Comparison of ENCODE assay signal across 19 mouse cellular contexts in genomic region chr5:5240121-5240520, GRCm38 (mm10).
"Had no signal": no experiment of that assay in that cellular context is flagged by ENCODE, and none has a peak within 500 bp of the region (broad histone marks: within the 10 kb centered on the region; RNA-seq: fewer than 3 reads in every experiment).

No protein-coding gene starts in this region.

- H3K27ac ChIP-seq: liver, embryonic 13.5 days; liver, embryonic 15.5 days; lung, embryonic 15.5 days; macrophage; midbrain, embryonic 13.5 days; neural tube, embryonic 13.5 days had no signal

- H3K9me3 ChIP-seq: liver, embryonic 15.5 days; lung, embryonic 15.5 days had no signal

- H3K9ac ChIP-seq: liver, embryonic 13.5 days; liver, embryonic 15.5 days; liver, postnatal 0 days; lung, embryonic 15.5 days; midbrain, embryonic 13.5 days; neural tube, embryonic 13.5 days had no signal

- DNase-seq: liver, embryonic 13.5 days; liver, postnatal 0 days; lung, adult 2 months; lung, postnatal 14 days; lung, postnatal 36 days; right cerebral cortex, postnatal 14 days; right cerebral cortex, postnatal 4 days; spleen, adult 18-20 months; thymus, adult 18-20 months; thymus, postnatal 14 days; thymus, postnatal 36 days had no signal

- H3K4me3 ChIP-seq: liver, embryonic 13.5 days; liver, embryonic 15.5 days; lung, embryonic 15.5 days; megakaryocyte, embryonic 14.5 days; midbrain, embryonic 13.5 days; neural tube, embryonic 13.5 days had no signal

- H3K4me1 ChIP-seq: liver, embryonic 13.5 days; liver, embryonic 15.5 days; lung, embryonic 15.5 days; megakaryocyte, embryonic 14.5 days; midbrain, embryonic 13.5 days; neural tube, embryonic 13.5 days had no signal

- ATAC-seq: liver, postnatal 0 days; lung, postnatal 0 days; midbrain, embryonic 13.5 days had no signal

- H3K27me3 ChIP-seq: liver, embryonic 13.5 days; liver, embryonic 15.5 days; lung, embryonic 15.5 days; megakaryocyte, embryonic 14.5 days; midbrain, embryonic 13.5 days; neural tube, embryonic 13.5 days had no signal

- H3K36me3 ChIP-seq: liver, embryonic 13.5 days; liver, embryonic 15.5 days had no signal

- H3K4me2 ChIP-seq: liver, embryonic 13.5 days; liver, embryonic 15.5 days; lung, embryonic 15.5 days; midbrain, embryonic 11.5 days; midbrain, embryonic 13.5 days; neural tube, embryonic 13.5 days had no signal
